Comparison of ENCODE assay signal across 9 mouse cellular contexts in genomic region chr2:4098948-4099776, GRCm38 (mm10).
DNase-seq lines count a peak whose midpoint lies in the region; ATAC-seq and TF ChIP-seq lines count a peak whose summit lies in the region.
"Had no signal": no experiment of that assay in that cellular context is flagged by ENCODE, and none has a peak within 500 bp of the region (broad histone marks: within the 10 kb centered on the region; RNA-seq: fewer than 3 reads in every experiment).

No protein-coding gene starts in this region.

- ATAC-seq in forebrain, embryonic 12.5 days (ENCODE audit: low FRiP score), result peak; percentile 79
- peak; percentile 81 for ATAC-seq in neural tube, embryonic 13.5 days (ENCODE audit: low read depth)

- TF ChIP-seq CTCF in kidney, adult 2 months (conservative IDR thresholded peaks at IDR 0.05; ENCODE audit: insufficient read depth, insufficient read length, low read depth, low read length), result no peak

- H3K9me3 ChIP-seq in forebrain, embryonic 12.5 days, result no peaks in the 10 kb centered on the region
- no peaks in the 10 kb centered on the region; the same call in 1 of the 2 replicates for H3K9me3 ChIP-seq in neural tube, embryonic 13.5 days

- H3K4me3 ChIP-seq in forebrain, embryonic 12.5 days (replicated peaks), result no peak overlapping the region
- H3K4me3 ChIP-seq in neural tube, embryonic 13.5 days, result no peak overlapping the region
- H3K4me3 ChIP-seq in kidney, adult 2 months (ENCODE audit: insufficient read depth, low read depth, low read length), result no peak overlapping the region

- no peak overlapping the region for H3K9ac ChIP-seq in forebrain, embryonic 12.5 days
- no peak overlapping the region for H3K9ac ChIP-seq in neural tube, embryonic 13.5 days

- peak overlapping the region; percentile 13; the same call in 1 of the 2 replicates for H3K4me2 ChIP-seq in forebrain, embryonic 12.5 days
- no peak overlapping the region for H3K4me2 ChIP-seq in neural tube, embryonic 13.5 days

- H3K4me1 ChIP-seq in forebrain, embryonic 12.5 days, result peaks cover 23% of the 10 kb centered on the region
- H3K4me1 ChIP-seq in neural tube, embryonic 13.5 days (replicated peaks), result peaks cover 24% of the 10 kb centered on the region
- H3K4me1 ChIP-seq in kidney, adult 2 months (ENCODE audit: control insufficient read depth, insufficient read depth, low read length), result no peaks in the 10 kb centered on the region

- 29% methylated on average over 8 of the region's 8 CpGs for WGBS in forebrain, embryonic 12.5 days
- WGBS in neural tube, embryonic 13.5 days, result 40% methylated on average over 8 of the region's 8 CpGs
- WGBS in kidney, adult 2 months, result 79% methylated on average over 8 of the region's 8 CpGs

- H3K36me3 ChIP-seq in forebrain, embryonic 12.5 days (replicated peaks), result no peaks in the 10 kb centered on the region
- H3K36me3 ChIP-seq in neural tube, embryonic 13.5 days, result no peaks in the 10 kb centered on the region
- H3K36me3 ChIP-seq in kidney, adult 2 months (ENCODE audit: control insufficient read depth, insufficient read depth, low read length), result no peaks in the 10 kb centered on the region

- peaks cover 26% of the 10 kb centered on the region for H3K27me3 ChIP-seq in forebrain, embryonic 12.5 days
- no peaks in the 10 kb centered on the region for H3K27me3 ChIP-seq in neural tube, embryonic 13.5 days
- no peaks in the 10 kb centered on the region for H3K27me3 ChIP-seq in kidney, adult 2 months (replicated peaks; ENCODE audit: control insufficient read depth, insufficient read depth, low read length)

- DNase-seq in adrenal gland, postnatal 14 days, result peak; percentile 38
- no peak for DNase-seq in adrenal gland, adult (ENCODE audit: inconsistent age in 2 of 2, low spot score in 1 of 2)
- peak; percentile 66 for DNase-seq in layer of hippocampus, adult 9-11 months
- DNase-seq in kidney, adult 2 months, result no peak
- no peak for DNase-seq in urinary bladder, adult 2 months (ENCODE audit: low spot score)
- no peak for DNase-seq in yolk sac, embryonic 10.5 days (ENCODE audit: low spot score)

- H3K27ac ChIP-seq in forebrain, embryonic 12.5 days, result peak overlapping the region; percentile 50
- H3K27ac ChIP-seq in neural tube, embryonic 13.5 days (replicated peaks), result peak overlapping the region; percentile 59
- H3K27ac ChIP-seq in kidney, adult 2 months (ENCODE audit: insufficient read depth, low read depth, low read length), result no peak overlapping the region
- H3K27ac ChIP-seq: macrophage had no signal

- TF ChIP-seq POLR2A in kidney, adult 2 months (IDR thresholded peaks at IDR 0.05; ENCODE audit: low read depth, low read length), result no peak

Comparison
In these comparisons a context has a peak if more than half of its experiments do, and no peak if none do; other contexts are left out.
1. DNase-seq: peak in adrenal gland, postnatal 14 days (single experiment) and layer of hippocampus, adult 9-11 months (single experiment); none in adrenal gland, adult (0 of 2), kidney, adult 2 months (single experiment), urinary bladder, adult 2 months (single experiment) and yolk sac, embryonic 10.5 days (single experiment).